Mouse (Mus musculus): ENCODE measurements around the gene Btg1.

The Btg1 gene

DNA sequence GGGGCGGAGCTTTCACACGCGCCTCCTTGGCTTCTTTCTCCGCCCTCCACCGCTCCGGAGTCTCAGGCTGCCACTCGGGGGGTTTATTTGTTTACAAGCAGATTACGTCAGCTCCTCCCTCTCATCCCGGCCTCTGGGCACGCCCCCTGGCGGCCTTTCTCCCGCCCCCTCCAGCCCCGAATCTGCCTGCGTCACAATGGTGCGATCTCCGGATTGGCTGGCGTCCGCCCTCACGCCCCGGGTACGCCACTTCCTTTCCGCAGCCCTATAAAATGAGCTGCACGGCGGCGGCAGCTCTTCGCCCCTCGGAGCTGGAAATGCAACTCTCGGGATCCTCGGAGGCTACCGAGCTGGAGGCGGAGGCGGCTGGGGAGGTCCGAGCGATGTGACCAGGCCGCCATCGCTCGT, at the start of gene Btg1:
Btg1 (plus strand) TSS at position 298 of the 408 bp plus-strand sequence.
- peak; percentile 99 for DNase-seq

DNA sequence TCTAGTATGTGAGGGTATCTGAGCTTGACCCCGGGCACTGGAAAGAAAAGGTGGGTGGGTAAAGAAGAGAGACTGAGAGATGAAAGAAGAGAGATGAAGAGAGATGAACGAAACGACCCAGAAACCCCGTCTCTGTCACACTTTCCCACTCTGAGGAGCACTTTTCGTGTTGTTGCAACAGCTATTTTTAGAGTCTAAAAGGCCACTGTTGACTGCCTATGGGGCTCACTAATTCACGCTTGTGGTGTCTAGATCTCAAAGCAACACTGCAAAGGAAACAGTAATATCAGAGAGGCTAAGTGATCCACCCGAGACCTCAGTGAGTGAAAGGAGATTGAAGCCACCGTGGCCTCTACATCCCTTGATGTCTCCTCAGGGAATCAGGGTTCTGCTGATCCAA, 47.3 kb upstream of the Btg1 start:
- no peak for DNase-seq

DNA sequence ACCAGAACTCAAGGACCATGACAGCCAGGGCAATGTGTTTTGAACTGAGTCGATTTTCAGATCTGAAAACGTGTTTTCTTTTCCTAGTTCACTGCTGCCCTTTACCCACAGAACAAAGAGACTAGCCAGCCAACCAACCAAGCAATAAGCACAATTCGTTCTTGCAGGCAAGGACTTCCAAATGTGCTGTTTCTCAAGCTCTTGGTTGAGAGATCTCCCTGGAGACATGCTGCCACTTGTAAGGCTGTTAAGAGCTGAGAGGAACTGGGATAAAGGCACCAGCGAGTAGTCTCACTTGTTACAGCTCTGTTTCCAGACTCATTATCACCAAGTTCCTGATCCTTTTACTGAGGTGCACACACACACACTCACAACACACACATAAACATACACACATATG, 45.6 kb upstream of the Btg1 start:
- DNase-seq, result no peak

DNA sequence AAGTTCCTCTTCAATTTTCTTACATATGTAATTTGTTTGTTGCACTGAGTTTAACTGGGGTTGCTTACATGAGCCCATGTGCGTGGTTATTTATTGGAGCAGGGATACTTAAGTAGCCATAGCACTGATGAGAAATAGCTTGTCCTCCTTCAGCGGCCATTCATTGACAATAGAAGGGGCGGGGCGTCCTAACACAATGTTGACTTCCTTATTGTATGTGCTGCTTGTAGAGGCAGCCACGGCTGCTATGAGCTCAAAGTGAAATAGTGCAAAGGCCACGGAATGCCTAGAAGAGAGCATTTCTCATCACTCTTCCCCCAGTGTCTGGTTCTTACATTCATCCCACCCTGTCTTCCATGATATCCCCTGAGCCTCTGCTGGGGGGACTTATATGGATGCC, 42.0 kb upstream of the Btg1 start:
- DNase-seq, result no peak

DNA sequence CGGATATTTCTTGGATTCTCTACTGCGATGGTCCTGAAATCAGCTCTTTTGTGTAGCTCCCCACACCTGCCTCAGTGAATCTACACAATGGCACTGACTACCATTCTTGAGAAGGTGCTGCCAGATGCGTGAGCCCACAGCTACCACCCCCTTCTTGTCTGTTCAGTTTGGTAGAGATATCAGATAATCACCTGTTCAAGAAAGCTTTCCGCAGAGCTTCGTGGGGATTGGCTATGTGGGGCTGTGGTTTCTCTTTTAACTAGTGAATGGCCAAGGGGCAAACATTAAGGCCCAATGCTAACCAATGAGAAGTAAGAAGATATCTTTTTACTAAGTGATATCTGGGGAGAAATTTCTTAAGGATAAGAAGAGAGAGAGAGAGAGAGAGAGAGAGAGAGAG, 41.5 kb upstream of the Btg1 start:
- DNase-seq, result no peak

DNA sequence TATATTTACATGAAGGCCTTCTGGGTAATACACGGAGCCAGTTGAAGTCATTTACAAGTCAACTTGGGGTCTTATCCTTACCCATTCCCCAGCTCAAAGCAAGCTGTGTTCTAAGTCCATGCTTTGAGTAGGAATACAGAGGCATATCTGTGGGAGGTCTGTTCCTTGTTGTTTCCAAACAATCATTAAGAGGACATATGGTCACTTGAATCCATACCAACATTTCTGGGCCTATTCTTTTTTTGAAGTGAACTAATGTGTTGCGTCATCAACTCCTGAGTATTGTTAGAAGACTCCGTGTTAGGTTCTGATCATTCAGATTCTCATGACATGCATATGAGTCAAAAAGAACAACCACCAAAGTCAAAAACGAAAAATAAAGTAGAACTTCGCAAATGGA, 37.9 kb upstream of the Btg1 start:
- DNase-seq, result no peak

DNA sequence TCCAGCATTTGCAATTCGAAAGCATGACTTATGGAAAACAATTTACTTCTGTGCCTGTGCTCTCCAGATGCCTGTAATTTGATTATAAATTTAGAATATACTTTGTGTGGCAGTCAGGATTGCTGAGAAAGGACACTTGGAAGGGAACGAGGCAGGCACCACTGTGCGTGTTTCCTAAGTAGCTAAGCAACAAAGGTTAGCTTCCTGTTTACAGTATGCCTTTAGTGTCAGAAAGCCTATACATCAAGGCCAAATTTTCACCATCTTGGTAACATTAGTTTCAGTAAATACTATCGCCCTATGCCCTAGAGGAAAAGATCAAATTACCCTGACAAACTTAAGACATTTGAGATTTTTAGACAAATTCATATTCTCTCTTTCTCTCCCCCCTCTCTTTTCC, 37.4 kb upstream of the Btg1 start:
- DNase-seq, result no peak

DNA sequence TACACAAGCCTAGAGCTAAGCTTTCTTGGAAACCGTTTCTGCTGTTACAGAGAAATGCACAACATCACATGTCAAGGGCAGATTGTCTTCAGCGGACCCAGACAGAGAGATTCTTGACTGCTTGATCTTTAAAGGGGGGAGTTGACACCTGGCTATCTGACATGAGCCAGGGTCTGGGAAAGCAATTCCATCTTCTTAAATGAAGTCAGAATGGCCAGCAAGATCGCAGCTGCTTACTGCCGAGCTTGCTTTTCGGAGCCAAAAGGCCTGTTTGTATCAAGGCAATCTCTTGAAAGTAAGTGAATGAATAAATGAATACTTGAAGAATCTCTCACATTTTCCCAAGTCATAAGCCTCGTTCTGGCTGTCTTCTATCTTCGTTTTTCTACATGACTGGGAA, 36.6 kb upstream of the Btg1 start:
- no peak for DNase-seq

DNA sequence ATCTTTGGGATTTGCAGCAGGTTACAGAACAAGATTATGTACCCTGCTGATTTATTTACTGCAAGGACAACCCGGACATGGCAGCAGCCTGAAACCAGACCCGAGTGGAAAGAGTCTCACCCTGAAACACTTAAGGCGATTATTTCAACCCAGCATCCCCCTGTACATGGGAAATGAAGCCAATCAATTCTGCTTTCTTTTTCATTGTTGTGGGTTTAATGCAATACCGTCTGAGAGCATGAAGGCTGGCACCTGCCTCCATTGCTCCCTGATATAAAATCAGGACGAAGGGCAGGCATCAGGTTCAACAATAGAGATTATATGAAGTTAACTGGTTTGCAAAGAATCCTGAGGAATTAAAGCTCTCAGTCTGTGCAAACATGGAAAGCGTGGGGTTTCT, 35.6 kb upstream of the Btg1 start:
- no peak for DNase-seq

DNA sequence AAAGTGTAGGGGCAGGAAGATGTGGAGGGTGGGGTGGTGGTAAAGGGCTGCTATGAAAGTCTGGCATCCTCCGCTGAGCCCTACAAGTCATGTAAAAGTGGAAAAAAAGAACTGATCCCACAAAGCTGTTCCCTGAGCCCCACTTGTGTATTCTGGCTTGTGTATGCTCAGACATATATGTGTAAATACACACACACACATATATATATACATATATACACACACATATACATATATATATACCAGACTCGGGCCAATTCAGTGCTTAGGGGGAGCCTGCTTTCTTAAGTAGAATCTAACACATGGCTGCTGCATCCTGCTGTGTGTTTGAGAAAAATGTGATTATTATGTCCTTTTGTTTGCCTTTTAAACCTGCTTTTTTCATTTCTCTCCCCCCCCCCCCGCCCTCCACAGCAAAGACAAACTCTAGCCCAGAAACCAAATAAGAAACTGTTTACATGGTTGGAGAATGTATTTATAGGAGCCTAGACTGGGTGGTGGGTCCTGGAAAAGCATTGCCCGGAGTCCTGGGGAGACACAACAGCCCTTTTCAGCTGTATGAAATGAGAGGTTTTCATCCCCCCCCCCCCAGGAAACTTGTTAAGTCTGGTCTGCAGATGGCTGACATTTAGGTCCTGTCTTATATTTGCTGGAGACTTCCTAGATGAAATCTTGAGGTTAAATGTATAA, 30.5 kb upstream of the Btg1 start:
- no peak for DNase-seq

DNA sequence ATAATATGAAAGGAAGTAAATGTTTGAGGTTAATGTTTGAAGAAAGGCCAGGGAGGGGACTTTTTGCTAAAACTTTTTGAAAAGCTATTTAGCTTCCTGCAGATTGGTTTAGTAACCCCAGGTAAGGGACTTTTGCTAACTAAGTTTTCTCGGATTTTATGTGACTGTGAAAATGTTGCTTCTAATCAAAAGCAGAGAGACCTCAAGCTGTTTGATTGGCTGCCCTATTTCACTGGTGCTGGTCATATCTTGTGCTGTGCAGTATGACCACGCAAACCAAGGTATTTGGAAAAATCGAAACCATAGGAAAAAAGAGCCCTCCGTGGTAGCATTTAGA, 30.0 kb upstream of the Btg1 start:
- DNase-seq, result no peak

DNA sequence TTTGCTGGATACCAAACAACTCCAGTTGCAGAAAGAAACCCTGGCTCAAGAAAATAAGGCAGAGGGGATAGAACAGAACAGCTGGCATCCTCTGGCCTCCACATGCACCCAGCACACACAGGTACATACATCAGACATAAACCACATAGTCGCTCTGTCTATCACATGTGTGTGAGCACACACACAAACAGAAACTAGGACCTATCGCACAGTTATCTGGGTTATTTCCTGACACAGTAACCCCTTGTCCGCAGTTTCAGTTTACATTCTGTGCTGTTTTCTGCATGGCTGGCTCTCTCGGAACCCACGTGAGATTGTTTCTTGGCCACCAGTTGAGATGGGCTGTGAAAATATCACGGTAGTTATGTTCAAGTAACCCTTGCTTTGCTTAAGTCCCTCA, 28.6 kb upstream of the Btg1 start:
- no peak for DNase-seq

DNA sequence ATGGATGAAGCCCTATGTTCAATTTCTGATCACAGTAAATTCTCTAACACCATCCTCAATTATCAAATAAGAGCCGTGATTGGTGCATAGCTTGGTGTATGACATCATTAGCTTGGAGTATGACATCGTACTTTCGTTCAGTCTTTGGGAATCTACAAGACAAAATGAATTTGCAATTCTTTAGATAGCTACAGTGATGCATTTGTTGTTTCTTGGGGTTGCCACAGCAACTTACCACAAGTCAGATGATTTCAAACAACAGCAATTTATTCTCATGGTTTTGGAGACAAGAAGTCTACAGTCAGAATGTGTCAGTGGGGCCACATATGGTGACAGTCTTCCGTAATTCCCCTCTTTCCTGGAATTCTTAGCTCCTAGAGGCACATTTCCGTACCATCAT, 27.0 kb upstream of the Btg1 start:
- no peak for DNase-seq

DNA sequence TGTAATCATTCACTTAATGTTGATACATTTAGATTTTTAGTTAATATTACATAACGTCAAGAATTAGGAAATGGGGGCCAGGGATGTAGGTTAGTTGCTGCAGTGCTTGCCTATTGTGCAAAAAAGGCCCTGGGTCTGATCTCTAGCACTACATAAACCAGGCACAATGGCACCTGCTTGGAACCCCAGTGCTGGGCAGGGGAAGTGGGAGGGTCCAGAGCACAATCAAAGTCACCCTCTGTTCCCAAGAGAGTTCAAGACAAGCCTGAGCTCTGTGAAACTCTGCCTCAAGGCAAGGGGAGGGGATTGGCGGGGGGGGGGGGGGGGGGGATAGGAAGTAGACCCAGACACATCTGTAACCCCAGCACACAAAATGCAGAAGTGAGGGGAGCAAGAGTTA, 24.7 kb upstream of the Btg1 start:
- DNase-seq, result no peak

DNA sequence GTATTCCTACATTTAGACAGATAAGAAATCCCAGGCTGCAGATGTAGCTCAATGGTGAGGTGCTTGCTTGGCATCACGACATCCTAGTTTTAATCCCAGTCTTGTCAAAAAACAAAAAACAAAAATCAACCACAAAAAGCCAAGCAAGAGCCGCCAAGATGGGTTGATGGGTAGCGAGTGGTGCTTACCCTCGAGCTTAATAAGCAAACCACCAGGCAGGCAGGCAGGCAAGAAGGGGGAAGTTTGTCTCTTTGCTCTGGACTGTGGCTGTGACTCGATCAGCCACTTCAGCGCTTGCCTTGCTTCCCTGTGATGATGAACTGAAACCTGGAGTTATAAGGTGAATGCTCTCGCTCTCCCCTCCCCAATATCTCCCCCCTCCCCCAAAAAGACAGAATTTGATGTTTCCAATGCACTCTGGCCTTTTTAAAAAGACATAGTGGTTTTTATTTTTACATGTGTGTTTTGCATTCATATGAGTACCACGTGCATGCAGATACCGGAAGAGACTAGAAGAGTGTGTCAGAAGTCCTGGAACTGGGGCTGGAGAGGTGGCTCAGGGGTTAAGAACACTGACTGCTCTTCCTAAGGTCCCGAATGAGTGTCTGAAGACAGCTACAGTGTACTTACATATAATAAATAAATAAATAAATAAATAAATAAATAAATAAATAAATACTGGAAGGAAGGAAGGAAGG, 21.2 kb upstream of the Btg1 start:
- DNase-seq, result no peak

DNA sequence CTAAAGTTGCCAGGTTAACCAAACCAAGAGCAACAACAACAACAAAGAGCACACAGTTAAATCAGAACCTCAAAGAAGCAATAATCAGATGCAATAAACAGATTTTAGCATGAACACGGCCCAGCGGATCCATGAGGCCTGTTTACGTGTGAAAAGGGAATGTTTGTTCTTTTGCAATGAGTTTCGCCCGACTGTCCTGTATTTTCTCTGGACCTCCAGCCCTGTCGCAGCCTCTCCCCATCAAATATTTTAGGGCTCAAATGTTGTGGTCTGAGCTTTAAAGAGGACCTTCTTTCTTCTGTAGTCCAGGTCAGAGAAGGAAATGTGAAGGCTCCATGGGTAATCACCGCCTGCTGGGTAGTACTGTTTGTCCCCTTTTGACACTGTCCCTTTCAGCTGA, 20.4 kb upstream of the Btg1 start:
- DNase-seq, result no peak

DNA sequence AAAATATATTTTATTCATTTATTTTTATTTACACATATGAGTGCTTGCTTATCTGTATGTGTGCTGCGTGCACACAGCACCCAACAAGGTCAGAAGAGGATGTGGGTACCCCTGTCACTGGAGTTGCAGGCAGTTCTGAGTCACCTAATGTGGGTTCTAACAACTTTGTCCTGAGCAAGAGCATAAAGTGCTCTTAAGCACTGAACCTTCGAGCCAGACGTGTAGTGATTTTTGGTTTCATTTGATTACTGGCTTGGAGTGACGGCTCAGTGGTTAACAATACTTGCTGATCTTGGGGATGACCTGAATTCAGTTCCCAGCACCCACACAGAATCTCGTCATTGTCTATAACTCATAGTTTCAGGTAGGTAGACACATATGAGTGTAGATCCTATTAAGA, 17.2 kb upstream of the Btg1 start:
- no peak for DNase-seq

DNA sequence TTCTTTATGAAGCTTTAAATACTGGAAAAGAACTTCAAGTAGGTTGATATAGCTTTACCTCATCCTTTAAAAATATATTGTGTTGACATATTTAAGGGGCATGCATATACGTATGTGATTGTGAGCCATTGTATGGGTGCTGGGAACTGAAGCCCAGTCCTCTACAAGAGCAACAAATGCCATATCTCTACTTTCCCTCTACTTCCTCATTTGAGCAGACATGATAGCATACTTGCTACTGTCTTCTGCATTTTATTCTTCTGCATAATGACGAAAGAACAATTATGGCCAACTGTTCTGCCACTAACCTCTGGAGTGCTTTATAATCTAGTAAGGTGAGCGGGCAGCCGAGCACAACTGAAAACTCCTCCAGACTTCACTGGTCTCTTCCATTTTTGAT, 15.1 kb upstream of the Btg1 start:
- DNase-seq, result no peak

DNA sequence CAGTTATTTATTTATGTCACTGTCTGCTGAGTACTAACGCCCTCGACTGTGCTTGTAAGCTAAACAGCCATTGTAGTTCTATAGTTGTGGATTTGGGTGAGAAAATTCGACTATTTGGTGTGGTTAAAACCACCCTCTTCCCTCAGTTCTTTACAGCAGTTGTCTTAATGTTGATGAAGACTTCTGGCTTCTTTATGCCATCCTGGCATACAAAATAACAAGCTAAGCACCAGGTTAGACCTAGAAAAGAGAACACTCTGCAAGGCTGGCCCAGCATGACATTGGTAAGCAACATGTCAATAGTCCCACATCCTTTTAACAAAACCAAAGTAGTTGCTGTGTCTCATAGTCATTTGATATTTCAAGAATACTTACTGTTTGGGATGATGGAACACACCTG, 14.5 kb upstream of the Btg1 start:
- no peak for DNase-seq

DNA sequence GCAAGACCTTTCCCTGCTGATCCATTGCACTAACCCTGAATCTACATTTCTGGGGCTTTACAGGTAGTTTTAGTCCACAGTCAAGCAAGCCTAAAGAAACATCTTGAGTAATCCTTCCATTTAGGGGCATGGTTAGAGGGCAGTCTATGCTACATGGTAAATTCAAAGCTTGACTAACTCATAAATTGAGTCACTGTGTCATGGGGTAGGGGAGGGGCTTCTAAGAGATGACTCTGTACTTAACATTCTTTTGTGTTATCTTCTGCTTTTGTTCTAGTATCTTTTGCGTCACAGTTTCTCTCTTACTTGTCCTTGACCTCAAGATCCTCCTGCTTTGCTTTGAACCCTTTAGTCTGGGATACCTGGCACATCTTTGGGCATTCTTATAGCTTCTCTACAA, 11.6 kb upstream of the Btg1 start:
- no peak for DNase-seq

DNA sequence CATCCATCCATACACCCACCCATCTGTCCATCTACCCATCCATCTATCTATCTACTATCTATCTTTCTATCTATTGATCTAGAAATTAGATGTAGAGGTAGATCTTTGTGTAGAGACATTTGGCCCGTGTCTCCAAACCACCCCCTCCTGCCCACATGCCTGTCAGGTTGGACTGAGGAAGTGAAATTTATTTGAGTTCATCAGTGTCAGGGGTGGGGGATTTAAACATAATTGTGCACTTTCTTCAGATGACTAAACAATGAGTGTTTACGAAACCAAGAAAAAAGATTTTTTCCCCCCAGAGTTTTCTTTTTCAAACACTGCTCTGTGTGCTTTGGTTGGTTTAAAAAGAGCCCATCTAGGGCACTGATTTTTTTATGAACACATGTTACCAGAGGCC, 10.9 kb upstream of the Btg1 start:
- DNase-seq, result no peak

DNA sequence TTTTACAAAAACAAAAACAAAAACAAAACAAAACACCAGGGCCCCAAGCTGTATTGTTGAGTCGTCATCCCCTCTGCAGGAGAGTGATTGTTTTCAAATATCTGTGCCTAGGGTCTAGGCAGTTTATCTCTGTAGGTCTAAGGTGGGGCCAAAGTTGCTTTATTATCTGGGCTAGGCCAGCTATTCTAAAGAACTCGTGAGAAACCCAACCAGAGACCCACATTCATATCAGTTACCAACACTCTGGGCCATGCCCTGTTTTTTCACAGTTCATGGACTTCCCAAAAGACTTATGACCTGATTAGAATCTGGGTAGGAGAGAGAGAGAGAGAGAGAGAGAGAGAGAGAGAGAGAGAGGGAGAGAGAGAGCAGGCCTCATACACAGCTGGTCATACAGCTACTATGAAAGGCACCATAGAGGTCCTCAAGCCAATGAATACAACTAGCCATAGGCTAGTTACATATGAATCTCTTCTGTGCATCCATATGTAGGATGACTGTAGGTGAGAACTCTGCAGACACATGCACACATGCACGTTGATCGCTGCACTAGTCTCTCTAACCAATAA, 9.1 kb upstream of the Btg1 start:
- DNase-seq, result no peak

DNA sequence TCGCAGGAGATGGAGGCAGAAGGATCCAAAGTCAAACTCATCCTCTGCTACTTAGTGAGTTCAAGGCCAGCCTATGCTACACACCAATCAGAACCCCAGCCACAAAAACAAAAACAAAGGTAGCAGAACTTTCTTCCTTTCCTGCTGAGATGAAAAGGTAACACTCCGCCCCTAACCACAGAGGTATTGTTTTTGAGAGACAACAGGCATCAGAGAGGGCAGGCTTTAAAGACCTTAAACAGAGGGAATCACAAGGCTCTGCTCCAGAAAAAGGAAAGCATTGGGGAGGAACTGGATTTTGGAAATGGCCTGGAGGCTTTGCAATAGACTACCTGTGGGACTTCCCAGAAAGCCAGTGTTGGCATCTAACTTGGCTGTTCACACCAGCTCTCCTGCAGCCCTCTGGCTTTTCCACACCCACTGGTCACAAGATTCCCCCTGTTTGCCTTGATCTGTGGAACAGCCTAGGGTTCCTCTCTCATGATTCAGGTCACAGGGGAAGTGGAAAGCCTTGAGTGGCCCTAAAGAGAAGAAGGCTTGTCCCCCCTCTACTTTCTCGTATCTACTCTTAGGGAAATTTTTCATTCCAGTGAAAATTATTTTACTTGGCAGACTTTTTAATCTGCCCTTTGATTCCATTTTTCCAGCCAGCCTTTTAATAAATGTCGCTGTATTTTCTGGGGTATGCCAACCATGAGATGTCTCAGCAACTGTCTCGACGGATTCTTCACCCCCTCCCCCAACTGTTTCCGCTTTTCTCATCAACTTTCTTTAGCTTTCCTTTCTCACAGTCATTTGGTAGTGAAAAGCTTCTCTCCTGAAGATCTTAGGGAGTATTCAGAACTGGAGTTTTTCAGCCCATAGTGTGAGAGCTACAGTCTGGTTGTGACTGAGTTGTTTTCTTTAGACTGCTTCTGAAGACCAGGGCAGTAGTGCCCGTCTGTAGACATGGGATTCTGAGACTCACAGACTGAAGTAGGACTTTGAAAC, 7.2 kb upstream of the Btg1 start:
- DNase-seq, result no peak
